Mouse (Mus musculus) cerebellum, postnatal 36 days (tissue): ENCODE data around the gene Scgn.

ENCODE experiments used
- DNase-seq, 2 experiments: peaks; one replicate each; pipeline ENCODE4 v3.0.0; 2021 to 2022; ENCODE audit warnings: mixed read lengths in 2 of 2

Scgn gene

GRCm38 (mm10) chr13:23934211-23934520, 56.8 kb downstream of the Scgn start, which contains the start of gene Hist1h2aa:
Hist1h2aa (plus strand) TSS chr13:23934462.
- DNase-seq = no peak

GRCm38 (mm10) chr13:23933421-23934210, 57.4 kb downstream of the Scgn start, which contains the start of gene Hist1h2ba:
Hist1h2ba (minus strand) TSS chr13:23934156.
- no peak for DNase-seq

GRCm38 (mm10) chr13:23930904-23931303, 60.1 kb downstream of the Scgn start:
- no peak for DNase-seq

- DNase-seq = no peak
These were observed 60.6 kb downstream of the Scgn start for GRCm38 (mm10) chr13:23930461-23930860.

DNA sequence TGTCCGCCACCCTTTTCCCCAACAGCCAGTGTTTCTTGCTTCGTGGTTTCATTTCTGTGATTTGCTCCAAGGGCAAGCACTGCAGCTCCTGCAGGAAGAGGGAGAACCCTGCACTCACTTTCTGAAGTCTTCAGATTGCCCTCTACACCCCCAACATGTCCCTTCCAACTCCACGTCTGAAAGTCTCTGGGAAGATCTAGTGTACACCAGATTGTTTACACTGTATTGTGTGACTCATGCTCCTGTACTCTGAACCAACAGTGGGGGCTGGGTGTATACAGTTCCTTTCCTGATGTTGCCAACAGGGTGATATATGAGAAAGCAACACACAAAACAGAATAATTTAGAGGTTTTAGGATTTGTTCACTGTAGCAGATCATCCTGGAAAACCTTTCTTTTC, 62.4 kb downstream of the Scgn start:
- no peak for DNase-seq

GRCm38 (mm10) chr13:23925792-23926191, 65.2 kb downstream of the Scgn start:
- no peak for DNase-seq

GRCm38 (mm10) chr13:23917674-23918073, 73.3 kb downstream of the Scgn start:
- no peak for DNase-seq

- no peak for DNase-seq
These were observed 74.9 kb downstream of the Scgn start for GRCm38 (mm10) chr13:23916132-23916531.

DNA sequence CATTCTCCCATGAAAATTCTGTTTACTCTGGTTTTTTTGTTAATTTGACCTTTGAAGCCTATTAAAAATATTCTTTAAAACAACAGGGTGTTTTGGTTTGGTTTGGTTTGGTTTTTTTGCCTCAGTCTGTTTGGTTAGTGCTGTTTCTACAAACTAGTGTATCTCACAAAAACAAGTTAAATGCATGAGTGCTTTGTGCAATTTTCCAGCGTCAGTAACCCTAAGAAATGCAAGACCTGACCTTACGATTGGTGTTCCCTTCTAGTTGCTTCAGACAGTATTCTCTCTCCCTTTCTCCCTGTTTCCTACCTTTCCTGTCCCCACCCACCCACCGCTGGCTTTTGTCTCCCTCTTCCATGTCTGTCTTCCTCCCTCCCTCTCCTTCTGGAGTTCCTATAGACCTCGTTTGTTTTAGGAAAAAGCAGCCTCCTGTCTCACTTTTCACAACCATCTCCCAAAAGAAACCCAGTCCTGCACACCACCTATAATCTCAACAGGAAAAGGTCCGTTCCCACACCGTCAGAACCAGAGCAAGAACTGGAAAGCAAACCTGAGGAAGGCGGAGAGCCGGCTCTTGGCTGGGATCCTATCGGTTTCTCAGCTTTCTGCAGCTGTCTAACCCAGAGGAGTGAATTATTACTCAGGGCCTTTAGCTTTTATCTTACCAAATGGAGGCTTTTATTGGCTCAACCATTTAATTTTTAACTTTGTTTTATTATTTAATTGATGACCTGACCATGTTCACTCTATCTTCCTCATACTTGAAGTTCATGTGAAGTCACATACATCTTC, 76.4 kb downstream of the Scgn start, which contains the start of gene Slc17a4:
TSS of gene Slc17a4 (minus strand) at position 634 of the 792 bp plus-strand sequence.
- no peak for DNase-seq

DNA sequence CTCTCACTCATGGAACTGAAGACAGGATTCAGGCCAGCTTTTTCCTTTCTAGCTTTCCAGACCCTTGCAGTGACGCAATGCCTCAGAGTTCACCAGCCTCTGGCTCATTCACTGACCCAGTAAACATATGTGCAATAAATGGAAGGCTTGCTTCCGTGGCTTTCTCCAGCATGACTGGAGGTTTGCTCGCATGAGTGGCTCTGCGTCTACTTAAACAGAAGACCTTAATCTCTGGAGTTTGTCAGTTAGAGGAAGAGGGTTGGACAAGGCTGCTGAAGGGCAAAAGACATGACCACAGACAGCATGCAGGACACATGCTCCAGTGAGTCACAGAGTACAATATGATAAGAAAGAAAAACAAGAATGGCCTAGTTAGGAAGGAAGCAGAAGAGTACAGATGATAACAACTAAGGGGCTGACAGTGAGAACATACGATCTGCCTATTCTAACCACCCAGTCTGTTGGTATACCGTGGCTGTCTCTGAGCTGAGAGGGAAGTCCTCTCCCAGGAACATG, 77.2 kb downstream of the Scgn start:
- DNase-seq = no peak

- no peak for DNase-seq
These were observed 79.7 kb downstream of the Scgn start for GRCm38 (mm10) chr13:23911335-23911734.

DNA sequence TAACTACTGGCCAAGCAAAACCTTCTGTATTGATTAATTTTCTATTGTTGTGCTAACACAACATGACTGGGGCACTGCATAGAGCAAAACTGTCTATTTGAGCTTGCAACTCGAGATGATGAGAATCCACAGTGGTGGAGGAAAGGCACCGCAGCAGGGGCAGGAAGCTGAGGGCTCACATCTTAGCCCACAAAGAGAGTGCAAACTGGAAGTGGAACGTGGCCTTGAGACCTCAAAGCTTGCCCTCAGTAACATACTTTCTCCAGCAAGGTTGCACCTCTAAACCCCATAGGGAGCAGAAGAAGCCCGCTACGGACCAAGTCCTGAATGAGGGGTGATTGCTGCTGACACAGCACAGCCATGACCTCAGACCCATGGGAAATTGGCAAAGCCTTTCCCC, 80.9 kb downstream of the Scgn start:
- no peak for DNase-seq

GRCm38 (mm10) chr13:23906906-23907305, 84.1 kb downstream of the Scgn start:
- DNase-seq = no peak
